Mouse (Mus musculus) ovary, postnatal 36 days (tissue): Measurements from ENCODE around the gene Tmem109.

Experiments
- DNase-seq: peaks from one replicate; pipeline ENCODE4 v3.0.0; 2022; ENCODE audit warnings: low spot score, mixed read lengths

The Tmem109 gene

DNA sequence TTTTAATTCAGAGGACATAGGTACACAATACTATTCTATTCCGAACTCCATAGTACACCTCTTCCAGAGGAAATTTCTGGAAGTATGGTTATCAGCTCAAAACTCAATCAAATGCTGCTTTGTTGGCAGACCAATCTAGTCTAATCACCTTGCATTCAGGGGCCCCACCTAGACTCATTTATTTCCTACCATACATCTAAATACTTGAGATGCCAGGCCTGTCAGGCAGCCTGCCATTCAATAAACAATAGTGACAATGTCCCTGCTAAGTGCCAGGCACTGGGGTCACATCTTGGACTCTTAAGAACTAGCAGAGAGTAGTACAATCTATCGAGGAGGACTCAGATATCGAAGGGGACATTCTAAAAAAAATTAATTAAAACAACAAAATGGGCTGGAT is 10.4 kb upstream of the Tmem109 start:
- DNase-seq: no peak

DNA sequence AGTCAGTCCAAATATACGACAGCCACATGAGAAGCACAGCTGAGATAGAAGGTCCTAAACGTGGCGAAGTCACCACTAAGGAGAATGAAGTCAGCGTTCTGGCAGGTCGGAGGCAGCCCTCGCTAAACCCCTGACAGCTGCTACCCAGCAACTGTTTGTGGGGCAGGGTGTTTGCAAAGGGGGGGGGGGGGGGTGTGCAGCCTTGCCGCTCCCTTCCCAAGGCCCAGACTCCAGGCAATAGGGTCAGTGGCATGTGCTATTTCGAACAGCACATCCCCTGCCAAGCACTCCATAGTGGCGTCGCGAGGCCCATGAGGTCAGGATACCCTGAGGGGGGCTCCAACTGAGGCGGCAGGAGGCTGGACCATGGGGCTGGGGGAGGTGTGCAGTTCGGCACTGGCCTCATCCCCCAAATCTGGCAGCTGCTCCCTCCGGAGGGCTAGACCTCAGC is 801 bp downstream of the Tmem109 start:
- DNase-seq: no peak

DNA sequence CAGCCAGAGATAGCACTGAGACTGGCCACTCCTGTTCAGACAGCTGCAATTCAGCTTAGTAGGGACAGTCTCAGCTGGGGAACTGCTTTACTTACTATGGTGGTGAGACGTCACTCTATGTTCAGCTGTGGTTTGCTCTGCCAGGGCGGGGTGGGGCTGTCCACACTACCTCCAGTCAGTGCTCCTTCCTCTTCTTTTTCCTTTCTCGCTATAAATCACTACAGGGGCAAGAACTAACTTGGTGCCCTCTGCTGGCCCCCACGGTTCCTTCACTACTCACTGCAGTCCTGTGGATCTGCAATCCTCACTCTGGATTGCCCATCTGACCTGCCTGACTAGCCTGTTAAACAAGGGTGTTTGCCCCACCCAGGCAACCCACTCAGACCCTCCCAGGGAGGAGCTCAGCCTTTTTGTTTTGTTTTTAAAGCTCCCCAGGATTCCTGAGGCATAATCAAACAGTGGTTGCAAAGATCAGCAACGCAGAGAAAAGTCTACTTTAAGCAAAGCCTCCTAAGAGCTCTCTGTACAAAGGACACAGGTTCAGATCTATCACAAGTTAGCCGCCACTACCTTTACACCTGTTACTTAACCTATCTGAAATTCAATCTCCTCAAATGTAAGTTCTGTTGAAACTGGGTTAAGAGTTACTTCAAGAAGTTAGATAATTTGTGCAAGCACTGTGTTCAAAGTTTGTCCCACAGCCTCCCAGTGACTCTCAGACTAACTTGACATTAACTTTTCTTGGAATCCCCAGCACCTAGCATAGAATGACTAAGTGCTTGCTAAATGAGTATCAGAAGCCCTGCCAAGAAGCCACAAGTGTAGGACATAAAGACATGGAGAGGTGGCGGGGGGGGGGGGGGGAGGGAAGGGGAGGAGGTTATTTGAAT is 1.5 kb downstream of the Tmem109 start:
- peak; percentile 40 for DNase-seq

- no peak for DNase-seq
These were observed 3.5 kb downstream of the Tmem109 start for GRCm38 (mm10) chr19:10878201-10878837.

DNA sequence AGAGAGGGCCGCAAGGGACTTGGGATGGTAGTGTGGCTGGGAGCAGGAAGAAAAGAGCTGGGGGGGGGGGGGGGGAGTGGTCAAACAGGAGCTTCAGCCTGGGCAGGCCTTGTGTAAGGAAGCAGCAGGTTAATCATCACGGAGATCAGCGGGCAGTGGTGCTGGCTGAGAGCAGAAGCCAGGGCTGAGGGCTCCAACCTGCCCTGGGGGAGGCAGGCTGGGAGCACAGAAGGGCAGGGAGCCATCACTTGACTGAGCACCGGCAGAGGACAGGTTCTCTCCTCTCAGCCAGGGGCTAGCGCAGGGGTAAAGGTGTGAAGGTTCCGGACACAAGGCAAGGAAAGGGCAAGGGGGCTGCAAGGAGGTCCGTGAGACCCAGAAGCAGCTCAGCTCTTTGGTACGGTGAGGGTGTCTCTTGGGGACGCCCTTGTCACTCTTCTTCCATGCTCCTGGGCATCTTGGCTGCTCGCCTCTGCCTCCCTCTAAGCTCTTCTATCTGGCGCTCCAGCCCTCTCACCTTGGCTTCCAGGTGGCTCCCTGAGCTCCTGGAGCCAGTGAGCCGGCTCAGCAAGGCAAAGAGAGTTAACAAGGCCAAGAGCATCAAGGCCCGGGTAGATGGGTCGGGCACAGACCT is 10.4 kb downstream of the Tmem109 start:
- no peak for DNase-seq

DNA sequence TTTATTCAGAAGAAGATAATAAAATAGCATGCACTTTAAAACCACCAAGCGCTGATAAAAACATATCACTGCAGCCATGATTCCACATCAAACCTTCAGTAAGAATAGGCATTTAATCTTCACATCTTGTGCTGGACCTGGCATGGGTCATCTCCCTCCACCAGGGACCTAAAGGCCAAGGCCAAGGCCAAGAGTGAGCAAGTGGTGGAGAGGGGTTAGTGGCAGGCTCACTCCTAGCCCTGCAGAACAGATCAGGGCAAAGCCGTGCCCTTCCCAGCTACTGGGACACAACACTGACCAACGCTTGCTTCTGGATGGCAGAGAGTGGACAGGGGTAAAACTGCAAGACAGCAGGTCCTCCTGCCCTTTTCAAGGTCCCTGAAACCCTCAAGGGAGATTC is 11.1 kb downstream of the Tmem109 start:
- no peak for DNase-seq

- DNase-seq: no peak
These were observed 11.8 kb downstream of the Tmem109 start, which contains the start of gene Tmem132a for GRCm38 (mm10) chr19:10869886-10870527. Tmem132a (minus strand) TSS chr19:10869940.

- peak; percentile 80 for DNase-seq
These were observed 12.4 kb downstream of the Tmem109 start for GRCm38 (mm10) chr19:10869241-10869885.

GRCm38 (mm10) chr19:10868623-10869141 is 13.1 kb downstream of the Tmem109 start:
- no peak for DNase-seq

DNA sequence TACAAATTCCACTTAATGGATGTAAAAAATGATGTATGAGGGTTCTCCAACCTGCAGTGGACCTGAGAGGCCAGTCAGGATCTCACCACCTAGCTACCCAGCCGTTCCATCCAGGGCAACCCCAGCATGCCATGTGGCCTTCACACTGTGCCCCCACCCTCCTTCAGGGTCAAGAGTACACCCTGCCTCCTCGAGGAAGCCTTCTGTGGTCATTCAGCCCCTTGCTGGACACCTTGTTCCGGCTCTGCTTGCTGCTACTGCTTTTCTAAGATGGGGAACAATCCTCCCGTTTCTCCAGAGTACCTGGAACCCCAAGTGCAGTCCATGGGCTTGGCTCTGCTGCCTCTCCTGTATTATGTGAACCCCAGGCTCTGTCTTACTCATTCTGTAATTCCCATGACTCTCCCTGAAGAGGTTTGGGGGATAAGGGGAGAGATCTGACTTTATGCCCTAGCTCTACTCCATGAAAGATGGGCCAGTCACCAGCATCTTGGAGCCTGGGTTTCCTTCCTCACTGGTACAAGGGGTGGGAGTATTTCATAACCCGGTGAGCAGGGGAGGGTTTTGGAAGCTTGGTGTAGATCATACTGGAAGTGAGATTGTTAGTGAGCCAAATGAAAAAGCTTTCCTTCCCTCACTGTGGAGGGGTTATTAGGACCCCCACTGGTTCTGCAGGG is 13.7 kb downstream of the Tmem109 start:
- no peak for DNase-seq

DNA sequence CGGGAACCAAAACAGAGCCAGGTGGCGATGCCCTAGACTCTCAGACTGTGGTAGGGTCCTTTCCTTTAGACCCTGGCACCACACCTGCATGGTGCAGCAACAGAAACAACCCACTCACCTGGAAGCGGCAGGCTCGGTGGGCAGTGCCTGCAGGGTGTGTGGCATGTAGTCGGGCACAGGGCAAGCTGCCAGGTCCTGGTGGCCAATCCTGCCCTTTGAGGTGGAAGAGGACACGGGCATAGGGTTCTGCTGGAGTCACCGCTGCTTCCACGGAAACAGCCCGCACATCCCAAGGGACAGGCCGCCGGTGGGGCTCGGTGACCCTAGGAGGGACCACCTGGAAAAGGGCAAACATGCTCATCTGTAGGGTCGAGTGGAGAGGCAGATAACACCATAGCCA is 15.4 kb downstream of the Tmem109 start:
- no peak for DNase-seq

DNA sequence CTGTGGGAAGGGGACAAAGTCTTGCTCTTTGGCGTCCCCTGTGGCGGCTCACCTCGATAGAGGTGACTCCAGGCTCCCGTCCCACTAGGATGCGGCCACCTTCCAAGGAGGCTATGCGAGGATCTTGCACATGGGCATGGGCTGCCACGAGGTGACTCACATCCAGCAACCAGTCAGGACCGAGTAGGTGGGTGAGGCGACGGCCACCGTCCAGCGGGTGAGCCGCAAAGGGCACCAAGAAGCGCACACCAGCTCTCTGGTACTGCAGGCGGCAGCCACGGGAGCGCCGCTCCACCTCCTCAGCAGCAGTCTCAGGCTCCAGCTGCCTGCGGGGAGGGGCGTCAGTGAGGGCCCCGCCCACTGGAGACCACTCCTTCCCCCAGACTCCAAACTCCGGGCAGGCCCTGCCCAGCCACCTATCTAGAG is 21.7 kb downstream of the Tmem109 start:
- no peak for DNase-seq

DNA sequence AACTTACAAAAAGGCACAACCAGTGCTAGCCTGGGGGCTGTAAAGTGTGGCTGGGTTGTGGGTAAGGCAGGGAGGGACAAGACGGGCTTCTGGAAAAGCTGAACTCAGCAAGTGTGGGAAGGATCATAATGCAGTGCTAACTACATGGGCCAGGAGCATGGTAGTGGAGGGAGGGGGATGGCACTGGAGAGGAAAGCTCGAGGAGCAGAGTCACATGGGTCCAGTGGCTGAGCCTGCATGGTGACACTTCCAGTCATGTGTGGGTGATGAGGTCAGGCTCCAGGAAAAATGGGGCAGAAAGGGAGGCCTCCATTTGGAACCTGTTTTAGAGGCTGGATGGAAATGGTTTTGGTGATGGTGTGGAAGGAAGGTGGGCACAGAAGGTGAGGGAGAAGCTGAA is 25.3 kb downstream of the Tmem109 start:
- DNase-seq: no peak

DNA sequence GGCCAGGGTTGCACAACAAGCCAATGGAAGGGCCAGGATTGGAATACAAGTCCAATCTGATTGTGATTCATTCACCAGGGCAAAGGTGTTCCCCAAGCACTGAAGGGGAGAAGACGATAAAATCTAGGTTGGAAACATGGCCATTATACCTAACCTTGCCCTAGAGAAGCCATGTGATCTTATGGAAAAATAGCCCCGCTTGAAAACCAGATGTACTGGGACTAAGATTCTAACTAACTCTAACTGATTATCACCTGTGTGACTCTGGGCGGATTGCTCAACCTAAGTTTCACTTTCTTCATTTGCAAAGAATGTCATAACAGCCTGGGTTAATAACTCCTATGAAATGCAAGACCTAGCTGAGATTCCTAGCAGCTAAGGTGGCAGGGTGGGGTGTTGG is 26.4 kb downstream of the Tmem109 start:
- DNase-seq: no peak

GRCm38 (mm10) chr19:10847311-10848087 is 34.3 kb downstream of the Tmem109 start:
- DNase-seq: peak; percentile 49

DNA sequence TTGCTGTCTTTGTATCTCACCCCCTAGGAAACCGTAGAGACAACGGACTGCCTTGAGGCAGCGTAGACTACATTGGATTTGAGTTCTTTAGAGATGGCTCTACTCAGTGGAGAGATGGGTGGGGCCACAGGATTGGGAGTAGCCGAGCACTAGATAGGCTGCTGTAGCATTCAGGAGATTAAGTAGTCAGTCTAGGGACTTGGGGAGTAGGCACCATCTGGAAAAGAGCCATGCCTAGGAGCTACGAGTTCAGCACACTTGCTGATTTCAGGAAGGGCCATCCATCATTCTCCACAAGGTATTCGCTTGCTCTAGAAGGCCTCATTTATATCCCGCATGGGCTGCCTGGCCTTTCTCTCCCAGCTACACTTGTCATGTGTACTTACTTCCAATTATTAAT is 35.7 kb downstream of the Tmem109 start:
- no peak for DNase-seq

DNA sequence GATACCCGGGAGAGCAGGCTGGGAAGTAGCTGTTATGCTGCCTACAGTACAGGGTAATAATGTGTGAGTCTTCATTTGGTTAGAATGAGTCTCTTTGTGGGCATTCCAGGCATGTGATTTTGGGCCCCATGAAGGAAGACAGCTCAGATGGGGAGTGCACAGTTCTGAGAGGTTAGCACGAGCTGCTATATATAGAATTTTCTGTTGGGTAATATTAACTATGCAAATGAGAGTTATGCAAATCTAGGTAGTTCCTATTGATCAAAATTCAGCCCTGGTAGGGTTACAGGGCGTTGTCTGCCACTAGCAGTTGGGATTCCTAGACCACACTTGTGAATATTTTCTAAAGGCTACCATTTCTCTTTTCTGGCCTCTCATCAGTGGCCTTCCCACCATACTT is 36.3 kb downstream of the Tmem109 start:
- no peak for DNase-seq

GRCm38 (mm10) chr19:10844206-10844605 is 37.6 kb downstream of the Tmem109 start:
- DNase-seq: no peak

DNA sequence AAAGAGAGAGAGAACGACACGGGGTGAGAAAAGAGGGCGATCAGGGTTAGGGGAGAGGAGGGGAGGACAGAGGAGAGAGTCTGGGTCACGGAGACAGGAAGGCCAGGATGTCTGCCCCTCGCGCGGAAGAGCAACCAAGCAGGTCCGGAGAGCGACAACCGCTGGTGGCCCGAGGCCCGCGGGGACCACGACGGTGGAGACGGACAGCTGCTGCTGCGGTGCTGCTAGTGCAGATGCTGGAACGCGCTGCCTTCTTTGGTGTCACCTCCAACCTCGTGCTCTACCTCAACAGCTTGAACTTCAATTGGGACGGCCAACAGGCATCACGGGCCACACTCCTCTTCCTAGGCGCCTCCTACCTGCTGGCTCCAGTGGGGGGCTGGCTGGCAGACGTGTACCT is 38.9 kb downstream of the Tmem109 start:
- no peak for DNase-seq
